Mouse (Mus musculus) embryo, embryonic 10.5 days (tissue): ENCODE measurements around the gene Rasal2.

Source experiments
- DNase-seq: peaks from one replicate; pipeline ENCODE4 v3.0.0-alpha.2; 2015; ENCODE audit warnings: low spot score

Gene Rasal2

DNA sequence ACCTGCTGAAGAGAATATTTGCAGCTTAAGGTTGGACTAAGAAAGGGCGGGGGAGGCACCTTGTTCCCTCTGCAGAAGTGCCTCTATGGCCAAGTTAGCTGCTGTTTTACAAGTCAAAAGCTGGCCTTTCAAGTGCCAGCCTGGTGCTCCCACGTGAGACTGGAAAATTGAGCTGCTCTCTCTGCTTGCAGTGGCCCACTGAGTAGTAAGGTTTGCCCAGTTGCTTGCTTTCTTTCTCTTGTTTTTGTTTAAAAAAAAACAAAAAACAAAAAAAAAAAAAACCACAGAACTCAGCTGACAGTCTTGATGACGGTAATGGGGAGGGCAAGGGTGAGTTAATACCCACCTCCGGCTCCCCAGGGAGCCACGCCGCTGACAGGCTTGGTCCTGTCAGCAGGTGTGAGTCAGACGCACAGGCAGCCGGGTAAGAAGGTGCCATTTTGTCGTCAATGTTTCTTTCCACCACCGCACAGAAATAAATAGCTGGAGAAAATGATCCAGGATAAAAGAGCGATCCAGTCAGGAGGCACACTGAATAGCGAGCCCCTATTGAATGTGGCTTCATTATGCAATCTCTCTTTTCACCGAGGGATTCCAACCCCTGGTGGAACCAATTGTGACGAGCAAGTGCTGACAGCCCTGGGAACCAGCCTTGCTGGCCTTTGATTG, 27.7 kb upstream of the Rasal2 start:
- peak; percentile 84 for DNase-seq

DNA sequence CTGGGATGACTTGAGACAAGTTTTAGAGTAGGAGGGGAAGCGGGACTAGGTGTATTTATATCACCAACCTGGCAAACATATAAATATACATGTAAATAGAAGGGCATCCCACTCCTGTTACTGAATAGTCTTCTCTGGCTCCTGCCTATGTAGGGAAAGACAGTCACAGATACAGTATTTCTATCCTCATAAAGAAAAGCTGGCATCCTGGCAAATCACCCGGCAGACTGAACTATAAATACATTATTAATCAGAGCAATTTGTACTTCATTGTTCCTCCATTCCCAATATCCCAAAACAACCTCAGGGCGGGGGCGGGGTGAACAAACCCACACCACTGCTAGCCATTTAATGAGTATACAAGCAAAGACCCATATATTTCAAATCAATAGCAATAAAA, 26.7 kb upstream of the Rasal2 start:
- DNase-seq = no peak

- DNase-seq = no peak
Measured at GRCm38 (mm10) chr1:157438290-157438689, 25.9 kb upstream of the Rasal2 start.

GRCm38 (mm10) chr1:157435926-157436325, 23.5 kb upstream of the Rasal2 start:
- no peak for DNase-seq

GRCm38 (mm10) chr1:157434404-157434803, 22.0 kb upstream of the Rasal2 start:
- no peak for DNase-seq

GRCm38 (mm10) chr1:157433316-157433715, 20.9 kb upstream of the Rasal2 start:
- no peak for DNase-seq

- DNase-seq = no peak
Measured at GRCm38 (mm10) chr1:157428366-157428765, 16.0 kb upstream of the Rasal2 start.

GRCm38 (mm10) chr1:157427604-157428003, 15.2 kb upstream of the Rasal2 start:
- no peak for DNase-seq

DNA sequence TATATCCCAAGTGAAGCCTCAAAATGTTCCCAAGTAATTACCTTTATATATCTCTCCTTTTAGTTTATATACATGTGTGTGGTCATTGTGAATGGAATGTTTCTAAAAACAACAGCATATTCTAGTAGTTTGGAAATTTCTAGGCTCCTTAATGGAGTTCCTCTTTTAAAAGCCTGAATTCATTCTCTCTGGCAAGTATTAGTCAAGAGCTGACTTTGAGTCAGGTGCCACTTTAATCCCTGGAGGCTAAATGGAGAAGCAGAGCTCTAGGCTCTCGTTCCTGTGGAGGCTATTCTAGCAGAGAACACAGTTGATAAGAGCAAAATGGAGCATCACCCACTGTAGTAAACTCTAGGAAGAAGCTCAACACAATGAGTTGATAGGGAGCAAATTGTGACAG, 14.5 kb upstream of the Rasal2 start:
- no peak for DNase-seq

- DNase-seq = no peak
Measured at GRCm38 (mm10) chr1:157425741-157426427, 13.5 kb upstream of the Rasal2 start.

GRCm38 (mm10) chr1:157417861-157418260, 5.5 kb upstream of the Rasal2 start:
- no peak for DNase-seq

DNA sequence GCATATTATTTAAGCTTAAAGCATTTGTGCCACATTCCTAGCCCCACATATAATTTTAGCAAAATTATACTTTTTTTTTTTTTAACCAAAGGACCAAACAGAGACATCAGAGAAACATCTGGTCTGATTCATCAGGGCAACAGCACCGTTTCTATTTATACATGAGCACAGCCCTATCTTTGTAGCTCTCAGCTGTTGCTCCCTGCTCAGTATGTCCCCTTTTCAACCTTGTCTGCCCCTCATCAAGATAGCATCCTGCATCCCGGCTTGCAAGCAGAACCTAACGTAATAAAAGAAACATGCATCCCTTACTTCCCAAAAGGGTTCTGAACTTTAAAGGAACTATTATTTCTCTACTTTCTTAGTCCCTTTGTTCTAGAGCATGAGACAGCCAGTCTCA, 5.0 kb upstream of the Rasal2 start:
- DNase-seq = no peak

GRCm38 (mm10) chr1:157416628-157417027, 4.2 kb upstream of the Rasal2 start:
- no peak for DNase-seq

DNA sequence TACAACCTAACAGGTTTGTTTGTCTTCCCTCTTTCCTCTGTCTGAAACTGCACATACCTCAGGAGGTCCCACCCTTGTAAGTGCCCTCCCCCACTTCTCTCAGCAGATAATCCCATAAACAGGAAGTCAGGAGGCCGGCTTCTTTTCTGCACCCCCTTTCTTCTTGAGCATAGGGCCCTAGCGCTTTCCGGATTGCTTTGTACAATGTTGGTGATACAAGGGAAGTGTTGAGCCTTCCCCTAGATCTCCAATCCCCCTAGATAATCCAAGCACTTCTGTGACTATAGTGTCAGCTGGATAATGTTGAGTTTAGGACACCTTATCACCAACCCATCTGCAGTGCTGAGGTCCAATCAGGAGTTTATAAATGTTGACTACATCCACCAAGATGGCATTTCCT, 3.4 kb upstream of the Rasal2 start:
- no peak for DNase-seq

DNA sequence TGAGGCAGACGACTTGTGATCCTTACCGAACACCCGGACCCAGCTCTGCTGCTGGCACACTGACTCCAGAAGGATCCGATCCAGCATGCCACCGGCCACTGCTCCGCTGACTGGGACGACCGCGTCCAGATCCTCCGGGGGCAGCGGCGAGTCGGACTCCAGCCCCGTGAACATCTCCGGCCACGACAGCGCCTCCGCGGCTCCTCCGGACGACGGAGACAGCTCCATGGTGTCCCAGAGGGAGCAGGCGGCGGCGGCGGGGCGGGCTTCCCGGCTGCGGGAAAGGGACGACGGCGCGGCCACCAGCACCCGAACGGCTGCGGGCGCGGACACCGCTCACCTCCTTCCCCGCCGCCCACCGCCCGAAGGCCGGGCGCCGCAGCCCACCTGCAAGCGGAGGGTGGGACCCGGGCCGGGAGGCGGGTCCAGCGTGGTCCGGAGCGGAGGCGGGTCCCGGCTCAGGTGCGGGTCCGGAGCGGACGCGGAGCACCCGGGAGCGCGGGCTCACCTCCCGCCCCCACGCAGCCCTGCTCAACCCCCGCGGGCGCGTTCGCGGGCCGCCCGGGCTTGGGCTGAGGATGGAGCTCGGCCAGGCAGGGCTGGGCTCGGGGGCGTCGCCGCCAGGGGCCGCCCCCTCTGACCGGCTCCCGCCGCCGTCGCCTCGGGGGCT, 549 bp downstream of the Rasal2 start:
- peak; percentile 57 for DNase-seq

DNA sequence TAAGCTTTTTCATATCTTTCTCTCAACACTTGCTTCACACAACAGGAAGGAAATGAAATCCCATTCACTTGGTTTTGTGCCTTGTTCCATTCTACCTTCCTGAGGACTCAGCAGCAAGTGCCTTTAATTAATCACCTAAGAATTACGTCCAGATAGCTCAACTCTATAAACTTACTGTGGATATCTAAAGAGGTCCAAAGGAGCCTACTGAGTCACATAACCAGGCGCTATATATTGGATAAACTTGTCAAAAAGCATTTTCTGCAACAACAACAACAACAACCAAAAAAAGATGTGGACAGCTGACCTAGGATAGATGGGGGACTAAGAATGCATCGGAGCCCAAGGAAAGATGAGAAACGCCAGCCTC, 1.1 kb downstream of the Rasal2 start:
- no peak for DNase-seq

- peak; percentile 12 for DNase-seq
Measured at GRCm38 (mm10) chr1:157410937-157411336, 1.5 kb downstream of the Rasal2 start.

GRCm38 (mm10) chr1:157409648-157410047, 2.7 kb downstream of the Rasal2 start:
- no peak for DNase-seq

- DNase-seq = peak; percentile 69
Measured at GRCm38 (mm10) chr1:157388027-157388426, 24.4 kb downstream of the Rasal2 start.

DNA sequence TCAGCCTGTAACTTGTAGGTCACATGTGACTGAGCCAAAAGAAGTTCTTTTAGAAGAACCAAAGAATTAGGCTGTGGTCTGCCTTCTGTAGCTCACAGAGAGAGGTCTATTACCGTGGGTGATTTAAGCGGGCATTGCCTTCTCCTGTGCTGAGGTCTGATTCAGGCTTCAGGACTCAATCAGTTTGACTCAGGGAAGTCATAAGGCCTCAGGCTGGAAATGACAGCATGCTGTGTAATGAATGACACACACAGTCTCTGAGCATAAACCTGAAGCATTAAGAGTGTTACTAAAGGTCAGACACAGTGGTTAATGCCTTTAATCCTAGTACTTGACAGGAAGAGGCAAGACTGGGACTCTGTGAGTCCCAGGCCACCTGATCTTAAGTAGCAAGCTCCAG, 31.7 kb downstream of the Rasal2 start:
- DNase-seq = peak; percentile 20

DNA sequence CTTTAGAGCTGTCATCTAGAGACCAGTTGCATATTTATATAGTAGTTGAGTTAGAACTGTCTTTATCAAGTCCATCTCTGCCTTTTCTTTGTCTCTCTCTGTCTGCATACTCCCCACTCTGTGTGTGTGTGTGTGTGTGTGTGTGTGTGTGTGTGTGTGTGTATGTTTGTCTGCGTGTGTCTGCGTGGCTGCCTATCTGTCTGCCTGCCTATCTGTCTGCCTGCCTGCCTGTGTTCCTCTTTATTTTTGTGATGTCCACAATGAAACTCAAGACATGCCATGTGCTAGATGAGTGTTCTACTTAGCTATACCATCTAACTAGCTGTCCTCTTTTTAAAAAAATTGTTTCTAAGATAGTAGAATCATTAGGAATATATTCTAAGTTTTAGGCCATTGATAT, 42.0 kb downstream of the Rasal2 start:
- DNase-seq = no peak

DNA sequence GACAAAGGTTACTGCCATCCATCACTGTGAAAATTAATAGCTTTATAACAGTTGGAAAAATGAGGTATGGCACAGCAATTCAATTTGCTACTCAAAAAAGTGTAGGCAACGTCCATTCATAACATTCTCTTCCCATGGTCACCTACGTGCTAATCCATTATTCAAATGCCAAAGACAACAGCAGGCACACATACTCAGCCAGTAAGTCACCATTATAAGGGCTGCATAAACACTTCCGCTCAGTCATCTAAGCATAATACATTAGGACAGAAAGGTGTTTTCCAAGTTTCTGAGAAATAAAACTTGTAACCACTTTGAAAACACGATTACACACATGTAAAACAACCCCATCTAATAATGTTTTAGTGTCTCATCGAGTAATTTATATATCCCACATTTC, 44.1 kb downstream of the Rasal2 start:
- DNase-seq = no peak

- DNase-seq = no peak
Measured at GRCm38 (mm10) chr1:157346661-157347060, 65.7 kb downstream of the Rasal2 start.
